Mouse (Mus musculus) megakaryocyte, embryonic 14.5 days (primary cell): ENCODE data around the gene E330017A01Rik.

Source experiments
- FLI1 ChIP-seq: IDR thresholded peaks from 2 replicates; pipeline ENCODE4 v1.6.1; 2012; ENCODE audit warnings: low read length, inconsistent platforms, mixed read lengths
- GATA1 ChIP-seq: IDR thresholded peaks from 3 replicates; pipeline ENCODE4 v1.6.1; 2012; ENCODE audit warnings: mixed read lengths, low read length, inconsistent platforms, borderline replicate concordance

- TF ChIP-seq GATA1 (no peak), FLI1 (no peak)
These were observed 45.4 kb upstream of the E330017A01Rik start for GRCm38 (mm10) chr16:58683911-58684310.
